Mouse (Mus musculus) kidney, postnatal 0 days (tissue): Measurements from ENCODE around the gene Ciz1. TPM values are rescaled to one million over a fixed set of nuclear protein-coding genes. Genes with fewer than 3 reads are reported as not detected.
A peak's percentile ranks its signal among the peaks of the same experiment; 100 is the strongest.

Experiments
- ATAC-seq: fragments of 200-750 bp; cut with Nextera tagmentation; replicated peaks from 2 replicates; pipeline ENCODE4 v1.8.0; 2017; ENCODE audit warnings: low read depth, moderate number of reproducible peaks, moderate TSS enrichment, moderate library complexity; ENCODE audit not compliant: low FRiP score
- DNase-seq: peaks from one replicate; pipeline ENCODE4 v3.0.0-alpha.2; 2016; ENCODE audit warnings: low spot score
- H3K27ac ChIP-seq: fragments of 300-500 bp; sonication (generic); 2 replicates; pipeline ENCODE4 v1.5.1; 2014; ENCODE audit warnings: mild to moderate bottlenecking
- H3K27me3 ChIP-seq: fragments of 300-500 bp; sonication (generic); 2 replicates; pipeline ENCODE4 v1.6.1; 2014; ENCODE audit warnings: low read length, mixed read lengths; ENCODE audit not compliant: insufficient read depth
- H3K36me3 ChIP-seq: fragments of 300-500 bp; sonication (generic); 2 replicates; pipeline ENCODE4 v1.6.1; 2014; ENCODE audit warnings: low read length, mixed read lengths; ENCODE audit not compliant: insufficient read depth
- H3K4me1 ChIP-seq: fragments of 300-500 bp; sonication (generic); replicated peaks from 2 replicates; pipeline ENCODE4 v1.6.1; 2014; ENCODE audit warnings: antibody characterized with exemption, low read length, mixed read lengths; ENCODE audit not compliant: insufficient read depth
- H3K4me2 ChIP-seq: fragments of 300-500 bp; sonication (generic); 2 replicates; pipeline ENCODE4 v1.6.1; 2014; ENCODE audit warnings: mild to moderate bottlenecking, low read length, moderate library complexity, mixed read lengths
- H3K4me3 ChIP-seq: fragments of 300-500 bp; sonication (generic); replicated peaks from 2 replicates; pipeline ENCODE4 v1.5.1; 2014; ENCODE audit warnings: low read depth, low read length
- H3K9ac ChIP-seq: fragments of 300-500 bp; sonication (generic); 2 replicates; pipeline ENCODE4 v1.6.1; 2014; ENCODE audit warnings: low read depth, low read length
- H3K9me3 ChIP-seq: fragments of 300-500 bp; sonication (generic); replicated peaks from 2 replicates; pipeline ENCODE4 v1.6.1; 2016; ENCODE audit warnings: low read length, inconsistent platforms, mixed read lengths
- CTCF ChIP-seq: IDR thresholded peaks from 2 replicates; pipeline ENCODE4 v1.5.1; 2016; ENCODE audit warnings: antibody characterized with exemption, low read depth, mild to moderate bottlenecking, moderate library complexity
- WGBS: fragments of 180-500 bp; shearing (Covaris S2); extraction: QIAGEN DNeasy Blood & Tissue Kit; methylation state at CpG from one replicate; pipeline ENCODE4 v1.1.7; 2014; 5-methylcytosine and 5-hydroxymethylcytosine counted together
- polyA plus RNA-seq: library from polyadenylated mRNA; unstranded; fragments of >200 nt; fragmentation: Nextera tagmentation; extraction: Ambion mirVana; gene quantifications from 2 replicates; pipeline ENCODE4 v1.2.1, GENCODE M21; 2015

Gene Ciz1
- polyA plus RNA-seq, 1 experiment from 2014 or later: 33.8 TPM

DNA sequence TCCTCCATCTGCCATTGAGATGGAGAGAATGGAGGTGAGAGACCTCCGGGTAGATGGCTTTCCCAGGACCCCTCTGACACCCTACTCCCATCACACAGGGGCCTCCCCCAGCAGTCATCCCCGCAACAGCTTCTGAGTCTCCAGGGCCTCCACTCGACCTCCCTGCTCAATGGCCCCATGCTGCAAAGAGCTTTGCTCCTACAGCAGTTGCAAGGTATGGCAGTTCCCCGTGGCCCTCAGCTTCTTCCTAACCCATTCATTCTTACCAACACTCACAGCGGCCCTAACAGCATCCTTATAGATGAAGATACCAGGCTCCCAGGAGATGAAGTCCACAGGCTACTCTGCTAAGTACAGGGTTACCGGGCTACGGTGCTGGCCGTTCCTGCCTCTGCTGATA lies 12.0 kb downstream of the Ciz1 start:
- no peak overlapping the region for H3K27ac ChIP-seq
- H3K4me3 ChIP-seq: peak overlapping the region; percentile 76; the same call in 1 of the 2 replicates
- TF ChIP-seq CTCF: no peak

GRCm38 (mm10) chr2:32367315-32367714 lies 15.2 kb downstream of the Ciz1 start:
- TF ChIP-seq CTCF: no peak
- ATAC-seq (no peak), DNase-seq (no peak)
- no peaks in the 10 kb centered on the region for H3K9me3 ChIP-seq
- no peak overlapping the region for H3K4me3 ChIP-seq
- H3K27me3 ChIP-seq: no peaks in the 10 kb centered on the region
- H3K4me2 ChIP-seq: no peak overlapping the region
- WGBS: 90% methylated on average over 5 of the region's 5 CpGs
- H3K36me3 ChIP-seq: peaks cover 40% of the 10 kb centered on the region
- H3K27ac ChIP-seq: no peak overlapping the region
- peaks cover 7% of the 10 kb centered on the region; the same call in 1 of the 2 replicates for H3K4me1 ChIP-seq
- no peak overlapping the region for H3K9ac ChIP-seq

More for the DNA sequence above, 12.0 kb downstream of the Ciz1 start:
- ATAC-seq (no peak), DNase-seq (no peak)
- no peaks in the 10 kb centered on the region for H3K9me3 ChIP-seq
- no peaks in the 10 kb centered on the region for H3K27me3 ChIP-seq
- WGBS: 77% methylated on average over 8 of the region's 8 CpGs
- no peak overlapping the region for H3K9ac ChIP-seq
- peaks cover 19% of the 10 kb centered on the region for H3K36me3 ChIP-seq
- peaks cover 7% of the 10 kb centered on the region; the same call in 1 of the 2 replicates for H3K4me1 ChIP-seq
- H3K4me2 ChIP-seq: peak overlapping the region; percentile 85

DNA sequence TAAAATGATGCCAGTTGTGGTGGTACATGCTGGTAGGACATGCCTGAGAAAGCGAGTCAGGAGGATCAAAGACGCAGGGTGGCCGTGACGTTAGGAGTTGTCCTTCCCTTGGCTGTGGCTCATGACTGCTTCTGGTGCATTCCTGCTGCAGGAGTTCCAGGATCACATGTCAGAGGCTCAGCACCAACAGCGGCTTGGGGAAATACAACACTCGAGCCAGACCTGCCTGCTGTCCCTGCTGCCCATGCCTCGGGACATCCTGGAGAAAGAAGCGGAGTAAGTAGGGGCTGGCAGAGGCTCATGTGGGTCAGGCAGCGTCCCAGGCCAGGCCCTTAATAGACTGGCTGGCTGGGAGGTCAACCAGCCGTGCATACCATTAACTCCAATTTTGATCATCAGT lies 22.1 kb downstream of the Ciz1 start:
- Histone ChIP-seq H3K36me3 (peaks cover 76% of the 10 kb centered on the region), H3K9ac (no peak overlapping the region), H3K4me1 (no peaks in the 10 kb centered on the region), H3K4me3 (no peak overlapping the region), H3K27ac (no peak overlapping the region), H3K4me2 (no peak overlapping the region), H3K9me3 (no peaks in the 10 kb centered on the region), H3K27me3 (no peaks in the 10 kb centered on the region)
- DNase-seq: no peak
- 77% methylated on average over 10 of the region's 10 CpGs for WGBS
- ATAC-seq: no peak
- TF ChIP-seq CTCF: no peak

- 92% methylated on average over 13 of the region's 13 CpGs for WGBS
- no peak for TF ChIP-seq CTCF
- Histone ChIP-seq H3K27me3 (no peaks in the 10 kb centered on the region), H3K4me3 (no peak overlapping the region), H3K4me2 (no peak overlapping the region), H3K27ac (no peak overlapping the region), H3K36me3 (peaks cover 71% of the 10 kb centered on the region), H3K9me3 (no peaks in the 10 kb centered on the region), H3K4me1 (no peaks in the 10 kb centered on the region), H3K9ac (no peak overlapping the region)
- no peak for DNase-seq
- ATAC-seq: no peak
These were observed 23.3 kb downstream of the Ciz1 start for GRCm38 (mm10) chr2:32375317-32375940.

DNA sequence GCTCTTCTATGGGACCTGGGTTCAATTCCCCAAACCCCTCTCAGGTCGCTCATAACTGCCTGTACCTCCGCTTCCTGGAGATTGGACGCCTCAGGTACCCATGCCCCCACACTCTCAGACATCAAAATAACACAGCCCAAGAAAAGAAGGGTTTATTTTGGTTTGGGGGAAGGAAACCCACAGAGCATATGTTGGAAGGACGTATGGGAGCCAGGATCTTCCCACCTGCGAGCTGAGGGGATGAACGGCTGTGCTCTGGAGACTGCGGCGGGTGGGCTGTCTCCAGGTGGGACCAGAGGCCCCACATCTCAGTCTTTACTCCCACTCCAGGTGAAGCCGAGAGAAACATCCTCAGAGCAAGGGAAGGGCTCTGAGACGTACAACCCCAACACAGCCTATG lies 24.8 kb downstream of the Ciz1 start:
- Histone ChIP-seq H3K27ac (no peak overlapping the region), H3K4me3 (no peak overlapping the region), H3K36me3 (peaks cover 60% of the 10 kb centered on the region), H3K4me2 (no peak overlapping the region), H3K9me3 (no peaks in the 10 kb centered on the region), H3K4me1 (peaks cover 5% of the 10 kb centered on the region; the same call in 1 of the 2 replicates), H3K27me3 (no peaks in the 10 kb centered on the region), H3K9ac (no peak overlapping the region)
- ATAC-seq (no peak), DNase-seq (no peak)
- no peak for TF ChIP-seq CTCF
- WGBS: 93% methylated on average over 10 of the region's 10 CpGs

- H3K36me3 ChIP-seq: peaks cover 43% of the 10 kb centered on the region
- no peaks in the 10 kb centered on the region for H3K9me3 ChIP-seq
- H3K4me1 ChIP-seq: peaks cover 5% of the 10 kb centered on the region; the same call in 1 of the 2 replicates
- no peak overlapping the region for H3K4me3 ChIP-seq
- no peak for DNase-seq
- H3K9ac ChIP-seq: no peak overlapping the region
- no peaks in the 10 kb centered on the region for H3K27me3 ChIP-seq
- WGBS: 88% methylated on average over 7 of the region's 7 CpGs
- no peak overlapping the region for H3K4me2 ChIP-seq
- ATAC-seq: no peak
- no peak for TF ChIP-seq CTCF
- H3K27ac ChIP-seq: no peak overlapping the region
These were observed 27.9 kb downstream of the Ciz1 start for GRCm38 (mm10) chr2:32380001-32380500.
